Mouse (Mus musculus) mature B cell (primary cell): ENCODE results near the gene Lrrc41.

ENCODE experiments used
- in situ Hi-C: fragments of 300-500 bp; cut with MboI; formaldehyde crosslinking; loops from 2 replicates; pipeline ENCODE4 v1.14.3; 2019

The Lrrc41 gene

GRCm38 (mm10) chr4:116077240-116078095 lies 2.4 kb downstream of the Lrrc41 start:
- in situ Hi-C loops, result no loop called here

GRCm38 (mm10) chr4:116088510-116089249 lies 13.6 kb downstream of the Lrrc41 start:
- in situ Hi-C loops, result no loop called here

GRCm38 (mm10) chr4:116096291-116096690 lies 21.2 kb downstream of the Lrrc41 start:
- in situ Hi-C loops, result no loop called here

GRCm38 (mm10) chr4:116097211-116097610 lies 22.1 kb downstream of the Lrrc41 start:
- in situ Hi-C loops, result no loop called here

- in situ Hi-C loops, result no loop called here
Observed at GRCm38 (mm10) chr4:116100959-116101358, 25.9 kb downstream of the Lrrc41 start.

- in situ Hi-C loops, result no loop called here
Observed at GRCm38 (mm10) chr4:116105278-116105677, 30.2 kb downstream of the Lrrc41 start.

- in situ Hi-C loops, result no loop called here
Observed at GRCm38 (mm10) chr4:116110695-116111094, 35.6 kb downstream of the Lrrc41 start.

- in situ Hi-C loops, result no loop called here
Observed at GRCm38 (mm10) chr4:116111486-116111885, 36.4 kb downstream of the Lrrc41 start.

- in situ Hi-C loops, result no loop called here
Observed at GRCm38 (mm10) chr4:116122762-116123161, 47.7 kb downstream of the Lrrc41 start.

- in situ Hi-C loops, result no loop called here
Observed at GRCm38 (mm10) chr4:116123602-116124519, 48.8 kb downstream of the Lrrc41 start, which contains the start of the genes Rad54l and Pomgnt1. Gene Rad54l (minus strand): TSS chr4:116123690. Gene Pomgnt1 (plus strand): TSS chr4:116123840.

GRCm38 (mm10) chr4:116125803-116126386 lies 50.8 kb downstream of the Lrrc41 start:
- in situ Hi-C loops, result no loop called here

GRCm38 (mm10) chr4:116127956-116128355 lies 52.9 kb downstream of the Lrrc41 start:
- in situ Hi-C loops, result no loop called here

- in situ Hi-C loops, result no loop called here
Observed at GRCm38 (mm10) chr4:116133126-116133525, 58.1 kb downstream of the Lrrc41 start.

GRCm38 (mm10) chr4:116134990-116135389 lies 59.9 kb downstream of the Lrrc41 start:
- in situ Hi-C loops, result no loop called here

- in situ Hi-C loops, result no loop called here
Observed at GRCm38 (mm10) chr4:116137421-116137996, 62.4 kb downstream of the Lrrc41 start.

GRCm38 (mm10) chr4:116140801-116141574 lies 65.9 kb downstream of the Lrrc41 start:
- in situ Hi-C loops, result no loop called here

- in situ Hi-C loops, result no loop called here
Observed at GRCm38 (mm10) chr4:116141736-116142135, 66.7 kb downstream of the Lrrc41 start.

- in situ Hi-C loops, result no loop called here
Observed at GRCm38 (mm10) chr4:116142269-116142668, 67.2 kb downstream of the Lrrc41 start.

- in situ Hi-C loops, result no loop called here
Observed at GRCm38 (mm10) chr4:116143317-116143811, 68.3 kb downstream of the Lrrc41 start.
